Mouse (Mus musculus): ENCODE data around the gene Spata45.

DNA sequence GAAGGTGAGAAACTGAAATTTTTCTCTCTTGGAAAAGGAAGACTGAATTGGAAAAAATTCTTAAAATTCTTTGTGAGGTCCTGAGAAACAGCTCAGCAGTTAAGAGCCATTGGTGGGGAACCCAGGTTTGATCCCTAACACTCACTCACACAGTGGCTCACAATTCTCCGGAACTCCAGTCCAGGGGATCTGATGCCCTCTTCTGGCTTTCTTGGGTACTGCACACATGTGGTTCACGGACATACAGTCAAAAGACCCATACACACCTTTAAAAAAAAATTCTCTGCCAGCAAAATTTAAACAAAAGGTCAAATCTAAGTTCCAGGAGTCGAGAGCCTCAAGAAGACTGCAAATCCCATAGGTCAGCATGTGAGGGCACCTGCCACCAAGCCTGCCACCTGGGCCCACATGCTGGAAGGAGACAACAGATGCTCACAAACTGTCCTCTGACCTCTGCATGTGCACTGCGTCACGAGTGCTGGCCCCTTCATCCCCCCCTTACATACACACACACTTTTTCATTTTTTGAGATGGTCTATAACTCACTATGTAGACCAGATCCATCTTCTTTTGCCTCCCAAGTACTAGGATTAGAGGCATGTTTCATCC, 48.6 kb downstream of the Spata45 start:
- TF ChIP-seq POLR2A (IDR thresholded peaks at IDR 0.05; ENCODE audit: borderline replicate concordance, insufficient read depth, low read length) (no peak), CTCF (IDR thresholded peaks at IDR 0.05; ENCODE audit: borderline replicate concordance, insufficient read depth, low read depth, low read length) (peak; percentile 39; the same call in 1 of the 2 replicates)
